Mouse (Mus musculus) heart, adult 18-20 months (tissue): ENCODE measurements around the gene Eml4. TPM values are rescaled to one million over a fixed set of nuclear protein-coding genes. Genes with fewer than 3 reads are reported as not detected.

Experiments used
- DNase-seq, 2 experiments: peaks; one replicate each; pipeline ENCODE4 v3.0.0; 2021 to 2022; ENCODE audit warnings: mixed read lengths in 1 of 2
- total RNA-seq, 2 experiments: library from RNA; stranded (reverse); gene quantifications; 2 replicates each; pipeline ENCODE4 v1.2.3; 2021

Eml4 gene
- total RNA-seq, 2 experiments from 2014 or later: 4.3 to 4.4 TPM

DNA sequence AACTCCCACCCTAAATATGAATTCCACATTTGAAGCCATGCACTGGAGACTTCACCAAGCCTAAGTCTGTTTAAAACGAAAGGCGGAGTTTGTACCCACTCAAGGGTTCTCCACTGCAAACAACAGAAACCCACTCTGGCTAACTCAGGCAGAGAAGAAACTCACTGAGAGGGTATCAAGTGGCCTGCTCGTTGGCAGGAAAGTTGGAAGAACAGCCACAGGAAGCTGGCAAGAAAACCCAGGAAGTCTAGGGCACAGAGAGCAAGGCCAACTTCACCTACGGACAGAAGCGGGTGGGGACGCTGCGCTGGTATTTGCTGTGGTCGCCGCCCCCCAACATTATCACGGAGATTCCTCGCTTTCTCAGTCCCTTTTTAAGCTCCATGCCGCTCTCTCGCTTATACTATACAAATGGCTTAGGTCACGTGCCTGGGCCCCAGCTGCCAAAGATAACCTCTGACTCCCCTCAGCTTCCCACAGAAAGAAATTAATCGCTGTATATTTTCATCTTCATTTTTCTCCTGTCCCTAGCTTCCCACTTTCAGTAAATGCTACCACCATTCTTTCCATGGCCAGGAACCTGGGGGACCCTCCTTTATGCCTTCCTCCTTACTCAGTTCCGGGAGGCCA is 9.7 kb upstream of the Eml4 start:
- DNase-seq: no peak

- no peak for DNase-seq
These were observed 6.5 kb upstream of the Eml4 start for GRCm38 (mm10) chr17:83344226-83344625.

DNA sequence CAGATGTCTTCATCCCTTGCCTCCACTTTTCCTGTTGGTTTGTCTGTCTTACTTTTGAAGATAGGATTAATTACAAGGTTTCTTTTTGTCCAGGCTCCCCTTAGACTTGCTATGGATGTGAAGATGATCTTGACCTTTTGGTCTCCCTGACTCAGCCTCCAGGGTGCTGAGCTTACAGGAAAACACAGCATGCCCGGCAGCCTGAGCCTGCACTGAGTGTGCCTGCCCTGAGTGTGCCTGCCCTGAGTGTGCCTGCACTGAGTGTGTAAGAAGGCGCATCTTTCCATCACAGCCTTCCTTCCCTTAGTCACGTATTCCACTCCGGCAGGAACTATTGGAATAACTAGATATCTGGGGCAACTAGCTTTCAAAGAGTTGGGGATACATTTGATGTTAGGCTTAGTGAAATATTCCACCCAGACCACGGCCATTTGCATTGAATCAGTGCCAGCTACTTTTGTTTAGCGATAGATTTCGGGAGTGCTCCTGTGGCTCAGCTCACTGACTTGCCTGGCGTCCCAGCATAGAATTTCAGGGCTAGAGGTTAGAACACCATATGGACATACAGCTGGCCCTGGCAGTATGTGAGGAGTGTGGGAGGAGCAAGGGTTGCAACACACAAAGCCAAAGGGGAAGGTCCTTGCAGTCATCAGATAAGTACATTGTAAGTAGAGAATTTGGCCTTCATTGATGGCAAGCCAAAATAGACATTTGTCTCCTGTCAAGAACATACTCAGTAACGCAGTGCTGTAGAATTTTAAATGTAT is 2.5 kb upstream of the Eml4 start:
- no peak for DNase-seq

- peak in 1 of 2 experiments; percentile 20 for DNase-seq
These were observed 394 bp downstream of the Eml4 start for GRCm38 (mm10) chr17:83351119-83351531.

DNA sequence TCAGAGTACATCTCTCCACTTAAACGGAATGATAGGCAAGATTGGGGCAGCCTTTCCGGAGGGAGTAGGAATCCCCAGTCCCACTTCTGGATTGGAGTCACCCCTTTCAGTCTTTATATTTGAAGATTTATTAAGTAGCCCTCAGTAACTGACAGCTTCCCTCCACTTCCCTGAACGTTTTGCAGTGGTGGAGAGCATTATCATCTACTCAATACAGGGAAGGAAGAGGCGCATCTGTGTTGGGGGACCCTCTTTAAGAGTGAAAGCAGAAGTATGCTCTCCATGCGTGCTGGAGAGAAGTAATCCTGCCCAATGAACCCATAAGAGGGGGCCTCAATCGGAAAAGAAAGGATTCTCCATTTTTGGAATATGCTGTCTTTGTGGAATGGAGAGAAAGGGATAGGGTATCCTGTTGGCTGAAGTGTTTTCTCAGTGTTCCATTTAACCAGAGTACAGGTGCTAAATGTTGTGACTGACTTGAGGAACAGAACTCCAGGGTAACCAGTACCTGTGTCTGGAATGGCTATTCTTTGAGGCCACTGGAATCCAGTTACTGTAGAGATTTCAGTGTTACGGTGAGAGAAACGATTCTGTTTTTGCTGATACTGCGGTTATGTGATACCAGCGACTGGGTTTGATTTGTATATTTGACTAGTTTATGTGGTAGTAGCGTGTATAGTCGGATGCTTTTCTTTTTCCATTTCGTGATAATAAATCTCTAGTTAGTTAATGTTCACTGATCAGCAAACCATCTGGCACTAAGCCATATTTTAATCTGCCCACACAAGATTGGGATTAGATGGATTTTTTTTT is 1.1 kb downstream of the Eml4 start:
- peak; percentile 36 to 55 for DNase-seq

DNA sequence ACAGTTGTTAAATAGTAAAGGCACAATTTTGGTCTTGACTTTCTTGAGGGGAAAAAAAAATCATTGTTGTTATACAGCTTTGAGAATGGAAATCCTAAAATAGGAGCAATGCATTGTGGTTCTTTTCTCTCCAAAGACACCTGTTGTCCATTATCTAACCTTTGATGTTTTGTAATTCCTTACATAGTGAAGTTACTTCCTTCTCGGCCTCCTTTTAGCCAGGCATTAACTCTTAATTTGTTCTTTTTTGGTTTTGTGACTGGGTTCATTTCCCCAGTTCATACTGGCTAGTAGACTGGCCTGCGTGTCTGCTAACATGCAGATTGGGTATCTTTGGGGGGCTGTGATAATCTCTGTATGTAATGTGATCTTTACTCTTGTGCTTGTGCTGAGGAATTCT is 1.7 kb downstream of the Eml4 start:
- no peak for DNase-seq

- DNase-seq: no peak
These were observed 2.3 kb downstream of the Eml4 start for GRCm38 (mm10) chr17:83353011-83353410.

DNA sequence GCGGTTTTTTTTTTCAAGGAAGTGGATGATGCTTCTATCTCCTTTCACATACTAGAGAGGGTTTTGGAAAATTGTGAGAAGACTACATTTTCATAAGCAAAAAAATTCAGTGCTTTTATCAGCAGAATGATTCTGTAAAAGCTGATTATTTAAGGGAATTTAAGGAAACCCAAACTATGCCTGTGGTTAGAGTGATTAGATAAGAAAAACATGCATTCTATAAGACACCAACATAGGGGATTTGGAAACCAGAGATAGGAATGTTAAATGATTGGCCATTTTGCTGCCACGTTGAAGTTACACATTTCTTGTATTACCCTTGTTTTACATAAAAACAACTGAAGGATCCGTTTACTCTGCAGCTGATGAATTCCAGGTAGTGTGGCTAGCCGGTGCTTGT is 2.7 kb downstream of the Eml4 start:
- DNase-seq: no peak

DNA sequence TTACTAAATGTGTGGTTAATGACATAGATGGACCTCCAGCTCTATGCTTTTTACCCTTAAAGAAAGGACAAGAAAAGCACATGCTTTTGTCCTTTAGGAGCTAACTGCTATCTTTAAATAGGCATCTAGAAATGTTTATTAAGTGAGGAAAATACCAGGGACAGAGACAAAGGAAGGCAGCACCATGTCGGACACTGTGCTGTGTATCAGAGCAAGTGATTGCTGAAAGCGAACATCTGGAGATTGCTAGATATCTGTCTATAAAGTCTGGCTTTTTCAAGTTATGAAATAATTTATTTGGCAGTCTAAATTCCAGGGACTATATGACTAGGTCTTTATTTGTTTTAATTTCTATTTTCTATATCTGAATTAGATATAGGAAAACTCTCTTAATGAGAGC is 4.8 kb downstream of the Eml4 start:
- no peak for DNase-seq

GRCm38 (mm10) chr17:83359934-83360333 is 9.2 kb downstream of the Eml4 start:
- no peak for DNase-seq

DNA sequence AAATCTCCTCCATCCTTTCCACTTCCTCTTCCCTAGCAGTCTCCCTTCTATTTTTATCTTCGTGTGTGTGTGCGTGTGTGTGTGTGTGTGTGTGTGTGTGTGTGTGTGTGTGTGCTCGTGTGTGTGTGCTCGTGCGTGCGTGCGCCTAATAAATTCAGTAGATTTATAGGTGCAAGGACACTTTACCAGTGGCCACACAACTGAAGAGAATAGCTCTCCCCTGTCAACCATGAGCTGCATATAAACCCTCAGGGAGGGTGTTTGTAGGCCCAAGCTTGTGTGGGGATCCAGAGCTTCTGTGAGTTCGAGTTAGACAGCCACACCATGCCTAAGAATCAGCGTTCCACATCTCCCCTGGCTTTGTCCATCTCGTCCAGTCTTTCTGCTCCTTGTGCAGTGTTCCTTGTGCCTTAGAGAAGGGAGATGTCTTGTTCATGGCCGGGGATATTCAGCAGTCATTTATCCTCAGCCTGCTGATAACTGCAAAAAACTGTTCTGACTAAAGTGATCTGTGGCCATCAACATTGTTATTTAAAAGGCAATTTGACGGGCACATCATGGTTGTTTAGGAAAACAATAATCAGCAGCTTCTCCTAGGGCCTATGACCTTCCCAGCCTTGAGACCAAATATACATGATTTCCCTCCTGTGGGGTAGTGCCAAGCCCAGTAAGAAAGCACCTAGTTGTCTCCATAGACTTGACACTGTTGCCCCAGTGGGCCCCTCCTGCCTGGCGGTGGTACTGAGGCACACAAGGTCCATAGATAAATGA is 10.2 kb downstream of the Eml4 start:
- DNase-seq: no peak

DNA sequence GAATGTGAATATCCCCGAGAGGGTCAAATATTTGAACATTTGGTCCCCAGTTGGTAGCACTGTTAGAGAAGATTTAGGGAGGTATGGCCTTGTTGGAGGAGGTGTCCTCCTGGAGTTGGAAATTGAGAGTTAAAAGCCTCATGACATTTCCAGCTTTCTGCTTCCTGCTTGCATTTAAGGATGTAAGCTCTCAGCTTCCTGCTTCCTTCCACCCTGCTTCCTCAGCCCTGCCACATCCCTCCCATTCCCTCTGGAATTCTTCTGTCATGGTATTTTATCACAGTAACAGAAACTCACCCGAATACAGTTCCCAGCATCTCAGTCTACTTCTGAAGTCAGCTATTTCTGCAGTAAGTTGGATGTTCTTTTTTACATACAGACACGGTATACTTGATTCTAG is 12.3 kb downstream of the Eml4 start:
- DNase-seq: no peak

GRCm38 (mm10) chr17:83364296-83364695 is 13.6 kb downstream of the Eml4 start:
- DNase-seq: no peak

GRCm38 (mm10) chr17:83365130-83365529 is 14.4 kb downstream of the Eml4 start:
- DNase-seq: no peak

GRCm38 (mm10) chr17:83365614-83366355 is 15.1 kb downstream of the Eml4 start:
- DNase-seq: no peak

GRCm38 (mm10) chr17:83367387-83367786 is 16.7 kb downstream of the Eml4 start:
- DNase-seq: no peak

- DNase-seq: no peak
These were observed 23.4 kb downstream of the Eml4 start for GRCm38 (mm10) chr17:83374123-83374522.

GRCm38 (mm10) chr17:83375848-83376247 is 25.1 kb downstream of the Eml4 start:
- no peak for DNase-seq

GRCm38 (mm10) chr17:83376801-83377200 is 26.1 kb downstream of the Eml4 start:
- DNase-seq: no peak

- DNase-seq: no peak
These were observed 27.2 kb downstream of the Eml4 start for GRCm38 (mm10) chr17:83377755-83378443.

DNA sequence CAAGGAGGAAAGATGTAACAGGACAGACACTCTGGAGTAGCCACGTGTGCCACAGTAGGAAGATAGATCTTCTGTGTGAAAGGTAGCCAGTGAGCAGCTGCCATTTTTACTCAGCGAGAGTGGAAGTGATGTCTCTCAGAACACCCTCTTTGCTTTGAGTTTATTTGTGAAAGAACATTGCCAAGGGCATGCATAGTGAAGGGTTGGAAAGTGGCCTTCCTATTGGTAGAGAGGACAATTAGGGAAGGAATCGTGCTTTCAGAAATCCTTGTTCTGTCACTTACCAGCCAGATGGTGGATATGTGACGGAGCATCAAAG is 27.7 kb downstream of the Eml4 start:
- no peak for DNase-seq
